Mouse (Mus musculus): ENCODE data around the gene Carm1.
A peak's percentile ranks its signal among the peaks of the same experiment; 100 is the strongest.
"Not testable (repeated sequence)": the region's sequence is repeated elsewhere in the genome, so short reads cannot be mapped to it uniquely, and the experiment has no call there.

The Carm1 gene

DNA sequence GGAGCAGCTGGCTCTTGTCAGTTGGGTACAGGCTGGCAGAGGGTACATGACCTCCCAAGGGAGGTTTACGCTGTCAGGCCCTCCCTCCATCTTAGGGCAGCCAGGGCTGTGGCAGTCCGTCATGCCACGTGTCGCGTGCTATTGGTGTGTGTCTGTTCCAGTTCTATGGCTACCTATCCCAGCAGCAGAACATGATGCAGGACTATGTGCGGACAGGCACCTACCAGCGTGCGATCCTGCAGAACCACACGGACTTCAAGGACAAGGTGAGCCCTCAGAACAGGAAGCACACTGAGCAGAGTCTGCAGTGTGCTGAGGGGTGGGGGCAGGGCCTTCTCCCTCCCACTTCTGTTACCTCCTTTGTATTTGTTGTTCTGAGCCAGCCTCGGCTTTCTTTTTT lies 28.6 kb downstream of the Carm1 start:
- no peak for DNase-seq (ENCODE audit: low spot score in 2 of 2)

DNA sequence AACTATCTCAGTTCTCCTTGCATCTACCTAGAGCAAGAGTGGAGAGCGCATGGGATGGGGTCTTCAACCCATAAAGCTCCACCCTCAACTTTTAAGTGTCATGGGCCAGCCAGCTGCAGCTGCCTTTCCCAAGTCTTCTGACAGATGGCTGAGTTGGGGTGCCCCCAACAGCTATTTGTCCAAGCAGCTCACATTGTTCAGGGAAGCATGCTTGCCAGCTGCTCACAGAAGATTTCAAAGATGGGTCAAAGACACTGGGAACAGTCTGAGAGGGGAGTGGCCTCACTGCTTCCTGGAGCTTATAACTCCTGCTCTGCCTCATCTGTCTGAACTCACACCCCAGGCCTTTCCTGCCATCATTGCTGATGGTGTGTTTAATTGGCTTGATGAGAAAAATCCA lies 29.6 kb downstream of the Carm1 start:
- DNase-seq (ENCODE audit: low spot score in 2 of 2), result no peak

DNA sequence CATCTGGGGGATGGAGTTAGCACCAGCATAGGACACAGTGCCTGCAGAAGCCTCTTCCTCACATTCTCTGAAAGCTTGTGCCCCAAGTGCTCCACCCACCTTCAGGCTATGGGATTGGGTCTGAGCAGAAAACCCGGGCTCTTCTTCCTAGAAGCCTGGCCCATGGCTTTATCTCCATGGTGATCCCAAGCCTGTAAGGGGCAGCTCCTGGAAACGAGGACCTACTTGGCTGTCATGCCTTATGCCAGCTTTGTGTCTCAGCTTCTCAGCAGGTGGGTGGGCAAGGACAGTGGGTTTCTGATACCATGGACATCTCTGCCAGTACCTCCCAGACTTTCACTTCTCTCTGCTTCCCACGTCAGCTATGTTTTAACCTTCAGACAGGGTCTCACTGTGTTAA lies 31.5 kb downstream of the Carm1 start:
- peak in 1 of 2 experiments; percentile 36 for DNase-seq (ENCODE audit: low spot score in 2 of 2)

DNA sequence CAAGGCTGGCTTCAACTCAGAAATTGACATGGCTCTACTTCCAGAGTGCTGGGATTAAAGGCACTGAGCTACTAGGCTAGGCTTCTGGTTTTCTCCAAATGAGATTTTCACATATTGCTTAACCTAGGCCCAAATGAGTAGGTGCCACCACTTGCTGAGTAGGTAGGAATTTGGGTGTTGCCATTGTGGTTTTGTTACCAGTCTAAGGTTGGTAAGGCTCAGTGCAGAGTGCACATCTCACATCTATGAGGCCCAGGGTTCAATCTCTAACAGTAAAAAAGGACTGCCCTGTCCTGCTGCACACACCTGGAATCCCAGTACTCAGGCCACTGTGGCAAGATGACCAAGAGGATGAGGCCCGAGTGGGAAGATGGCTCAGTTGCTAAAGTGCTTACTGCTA lies 38.7 kb downstream of the Carm1 start:
- no peak for DNase-seq (ENCODE audit: low spot score in 2 of 2)

DNA sequence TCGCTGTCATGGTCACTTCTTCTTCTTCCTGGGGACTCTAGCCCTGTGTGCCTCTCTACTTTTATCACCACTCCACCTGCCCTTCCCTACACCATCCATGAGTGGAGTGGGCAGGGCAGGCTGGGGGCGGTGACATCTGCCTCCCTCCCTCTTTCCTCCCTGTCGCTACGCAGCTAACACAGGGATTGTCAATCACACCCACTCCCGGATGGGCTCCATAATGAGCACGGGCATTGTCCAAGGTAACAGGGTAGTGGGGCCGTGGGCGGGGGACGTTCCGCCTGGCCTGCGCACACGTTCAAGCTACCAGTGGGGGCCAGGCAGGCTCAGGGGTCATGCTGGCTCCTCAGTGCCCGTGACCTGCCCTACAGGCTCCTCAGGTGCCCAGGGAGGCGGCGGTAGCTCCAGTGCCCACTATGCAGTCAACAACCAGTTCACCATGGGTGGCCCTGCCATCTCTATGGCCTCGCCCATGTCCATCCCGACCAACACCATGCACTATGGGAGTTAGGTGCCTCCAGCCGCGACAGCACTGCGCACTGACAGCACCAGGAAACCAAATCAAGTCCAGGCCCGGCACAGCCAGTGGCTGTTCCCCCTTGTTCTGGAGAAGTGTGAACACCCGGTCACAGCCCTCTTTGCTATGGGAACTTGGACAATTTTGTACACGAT lies 41.1 kb downstream of the Carm1 start:
- DNase-seq (ENCODE audit: low spot score in 2 of 2), result no peak

DNA sequence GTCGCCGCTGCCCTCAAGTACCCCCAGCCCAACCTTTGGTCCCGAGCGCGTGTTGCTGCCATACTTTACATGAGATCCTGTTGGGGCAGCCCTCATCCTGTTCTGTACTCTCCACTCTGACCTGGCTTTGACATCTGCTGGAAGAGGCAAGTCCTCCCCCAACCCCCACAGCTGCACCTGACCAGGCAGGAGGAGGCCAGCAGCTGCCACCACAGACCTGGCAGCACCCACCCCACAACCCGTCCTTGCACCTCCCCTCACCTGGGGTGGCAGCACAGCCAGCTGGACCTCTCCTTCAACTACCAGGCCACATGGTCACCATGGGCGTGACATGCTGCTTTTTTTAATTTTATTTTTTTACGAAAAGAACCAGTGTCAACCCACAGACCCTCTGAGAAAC lies 41.7 kb downstream of the Carm1 start:
- no peak for DNase-seq (ENCODE audit: low spot score in 2 of 2)

DNA sequence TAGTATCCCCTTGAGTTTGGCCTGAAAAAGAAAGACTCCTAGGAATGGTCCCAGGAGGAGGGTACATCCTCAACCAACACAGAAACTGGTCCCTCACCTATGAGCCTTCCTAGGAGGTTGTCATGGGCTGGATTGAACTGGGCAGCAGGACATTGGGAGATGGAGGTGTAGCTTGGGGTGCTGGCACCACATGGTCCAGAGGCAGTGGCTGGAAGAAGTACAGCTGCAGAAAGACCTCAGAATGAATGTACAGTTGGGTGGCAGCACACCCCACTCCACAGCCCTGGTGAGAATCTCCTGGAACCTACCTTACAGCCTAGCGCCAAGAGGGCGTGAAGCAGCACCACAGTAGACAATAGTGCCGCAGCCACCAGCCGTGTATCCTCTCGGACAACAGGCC lies 42.8 kb downstream of the Carm1 start:
- DNase-seq (ENCODE audit: low spot score in 2 of 2), result no peak

DNA sequence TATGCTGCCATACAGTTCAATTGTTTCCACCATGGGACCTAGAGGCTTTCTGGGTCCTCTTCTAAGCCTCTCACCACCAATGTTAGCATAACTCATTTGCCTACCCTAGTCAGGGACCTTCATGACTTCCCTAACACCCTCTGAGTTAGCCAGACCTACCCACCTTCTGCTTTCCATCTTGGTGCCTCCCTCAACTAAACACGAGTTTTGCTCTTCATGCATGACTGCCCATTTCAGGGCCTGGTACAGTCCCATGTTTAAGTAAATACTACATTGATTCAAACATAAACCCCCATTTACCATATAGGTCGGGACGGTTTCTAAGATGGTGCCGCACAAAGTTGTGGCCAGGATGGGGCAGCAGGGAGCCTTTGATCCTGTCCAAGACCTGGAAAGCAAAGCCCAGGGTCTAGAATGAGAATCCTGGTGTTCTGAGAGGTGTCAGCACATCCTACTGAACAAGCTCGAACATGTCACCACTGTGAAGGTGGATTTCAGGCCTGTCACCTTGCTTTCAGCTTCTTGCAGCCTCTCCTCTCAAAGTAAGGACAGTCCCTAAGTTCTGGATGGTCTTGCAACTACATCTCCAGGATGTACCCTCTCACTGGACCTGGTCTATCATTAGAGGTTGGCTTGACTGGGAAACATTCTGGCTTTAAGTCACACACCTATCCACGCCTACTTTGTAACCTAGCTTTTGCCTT lies 44.6 kb downstream of the Carm1 start:
- DNase-seq (ENCODE audit: low spot score in 2 of 2), result no peak

DNA sequence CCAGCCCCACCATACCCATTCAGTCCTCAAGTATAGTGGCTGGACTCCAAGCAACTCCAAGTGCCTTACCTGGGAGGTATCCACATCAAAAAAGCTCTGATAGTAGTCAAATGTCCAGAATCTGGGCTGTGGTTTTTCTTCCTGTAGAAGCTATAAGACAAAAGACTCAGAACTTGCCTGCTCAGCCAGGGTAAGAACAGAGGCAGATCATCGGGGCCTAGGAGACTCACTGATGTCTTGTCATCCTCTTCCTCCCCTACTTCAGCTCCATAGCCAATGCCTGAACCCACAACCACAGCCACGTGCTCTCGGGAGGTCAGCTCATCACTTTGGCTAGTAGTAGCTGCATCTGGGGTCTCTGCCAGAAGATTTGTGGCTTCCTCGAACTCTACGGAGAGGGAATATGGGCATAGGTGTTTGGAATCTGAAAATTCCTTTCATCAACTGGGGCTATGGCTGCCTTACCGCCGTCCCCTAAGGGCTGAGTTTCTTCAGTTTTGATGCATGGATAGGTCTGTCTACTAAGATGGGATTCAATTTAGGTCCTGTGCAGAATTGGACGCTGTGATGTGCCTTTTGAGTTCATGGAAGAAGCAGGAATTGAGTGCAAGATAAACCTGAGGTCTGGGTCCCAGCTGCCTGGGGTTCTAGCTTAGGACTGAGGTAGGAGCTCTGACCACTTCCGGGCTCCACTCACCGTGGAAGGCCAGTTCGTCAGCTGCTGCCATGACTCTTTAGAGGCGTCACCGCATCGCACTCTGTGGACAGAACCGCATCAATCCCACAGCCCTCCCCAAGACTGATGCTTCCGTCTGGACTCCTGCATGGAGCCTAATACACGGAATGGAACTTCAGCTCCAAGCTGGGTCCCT lies 45.4 kb downstream of the Carm1 start:
- no peak for DNase-seq (ENCODE audit: low spot score in 2 of 2)

DNA sequence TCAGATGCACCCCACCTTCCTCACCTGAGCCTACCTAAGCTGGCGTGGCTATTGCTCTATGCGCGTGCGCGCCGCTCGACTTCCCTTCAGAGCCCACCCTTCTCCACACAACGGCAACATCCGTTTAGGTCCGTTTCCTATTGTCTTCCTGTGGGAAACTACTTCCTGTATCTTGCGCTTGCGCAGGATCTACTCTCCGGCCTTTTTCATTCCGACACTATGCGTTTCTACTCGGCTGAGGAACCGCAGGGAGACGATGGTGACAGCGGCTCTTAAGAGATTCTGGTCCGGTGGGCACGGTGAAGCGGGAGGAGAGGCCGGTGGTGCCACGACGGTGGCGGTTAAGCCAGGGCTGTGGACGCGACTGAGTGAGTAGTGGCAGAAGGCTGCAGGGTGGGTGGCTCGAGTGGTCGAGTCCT lies 46.0 kb downstream of the Carm1 start, which contains the start of the genes Timm29 and Yipf2:
Gene Timm29, plus strand, starts transcription at position 20 of the 419 bp plus-strand sequence.
Gene Yipf2, minus strand, starts transcription at position 126 of the 419 bp plus-strand sequence.
- peak; percentile 73 to 86 for DNase-seq (ENCODE audit: low spot score in 2 of 2)

DNA sequence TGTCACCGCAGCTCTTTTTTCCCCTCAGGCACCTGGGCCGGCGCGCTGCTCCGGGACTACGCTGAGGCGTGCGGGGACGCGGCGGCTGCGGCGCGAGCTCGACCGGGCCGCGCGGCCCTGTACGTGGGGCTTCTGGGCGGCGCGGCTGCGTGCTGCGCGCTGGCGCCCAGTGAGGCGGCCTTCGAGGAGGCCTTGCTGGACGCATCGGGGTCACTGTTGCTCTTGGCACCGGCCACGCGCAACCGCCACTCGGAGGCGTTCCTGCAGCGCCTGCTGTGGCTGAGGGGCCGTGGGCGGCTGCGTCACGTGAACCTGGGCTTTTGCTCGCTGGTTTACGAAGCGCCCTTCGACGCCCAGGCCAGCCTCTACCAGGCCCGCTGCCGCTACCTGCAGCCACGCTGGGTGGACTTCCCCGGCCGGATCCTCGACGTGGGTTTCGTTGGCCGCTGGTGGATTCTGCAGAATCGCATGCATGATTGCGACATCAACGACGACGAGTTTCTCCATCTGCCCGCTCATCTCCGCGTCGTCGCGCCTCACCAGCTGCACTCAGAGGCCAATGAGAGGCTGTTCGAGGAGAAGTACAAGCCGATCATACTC lies 46.5 kb downstream of the Carm1 start:
- peak in 1 of 2 experiments; percentile 36 for DNase-seq (ENCODE audit: low spot score in 2 of 2)

DNA sequence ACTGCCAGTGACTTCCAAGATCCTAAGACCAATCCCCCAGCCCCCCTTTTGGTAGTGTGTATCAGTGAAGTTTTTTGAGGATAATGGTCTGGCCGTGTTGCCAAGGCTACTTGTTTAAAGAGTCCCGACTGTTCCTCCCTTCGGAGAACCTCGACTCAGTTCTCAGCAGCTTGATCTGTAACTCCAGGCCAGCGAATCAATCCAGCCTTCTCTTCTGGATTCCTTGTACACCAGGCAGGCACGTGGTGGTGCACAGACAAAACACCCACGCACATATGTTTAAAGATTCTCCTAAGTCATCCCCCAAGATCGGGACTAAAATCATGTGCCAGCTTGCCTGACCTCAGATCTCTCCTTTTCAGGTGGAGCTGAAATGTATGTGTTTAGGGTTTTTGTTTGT lies 47.7 kb downstream of the Carm1 start:
- not testable (repeated sequence) for DNase-seq (ENCODE audit: low spot score in 2 of 2)

DNA sequence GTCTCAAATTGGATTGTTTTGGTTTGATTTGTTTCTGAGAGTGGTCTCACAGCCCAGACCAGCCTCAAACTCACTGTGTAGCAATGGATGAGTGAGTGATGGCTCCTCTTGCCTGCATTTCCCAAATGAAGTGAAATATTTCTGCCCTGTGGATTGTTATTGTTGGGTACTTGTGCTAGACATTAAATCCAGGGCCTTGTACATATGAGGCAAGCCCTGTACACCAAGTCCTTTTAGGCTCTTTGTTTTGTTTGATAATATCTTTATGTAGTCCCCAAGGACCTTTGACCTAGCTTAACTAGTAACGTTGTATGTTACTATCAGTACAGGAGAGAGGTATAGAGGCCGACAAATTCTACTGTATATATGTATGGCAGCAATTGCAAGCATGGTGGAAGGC lies 48.1 kb downstream of the Carm1 start:
- no peak for DNase-seq (ENCODE audit: low spot score in 2 of 2)

DNA sequence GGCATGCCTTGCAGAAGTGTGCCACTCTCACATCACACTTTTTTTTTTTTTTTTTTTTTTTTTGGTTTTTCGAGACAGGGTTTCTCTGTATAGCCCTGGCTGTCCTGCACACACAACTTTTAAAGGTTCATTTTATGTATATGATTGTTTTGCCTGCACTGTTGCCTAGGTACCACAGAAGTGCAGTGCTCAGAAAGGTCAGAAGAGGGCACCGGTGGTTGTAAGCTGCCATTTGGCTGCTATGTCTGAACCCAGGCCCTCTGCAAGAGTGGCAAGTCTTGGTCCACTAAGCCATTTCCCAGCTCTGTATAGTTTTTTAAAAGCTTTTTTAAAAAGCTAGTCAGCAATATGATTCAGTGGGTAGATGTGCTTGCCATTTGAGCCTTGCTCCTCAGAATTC lies 51.5 kb downstream of the Carm1 start:
- no peak for DNase-seq (ENCODE audit: low spot score in 2 of 2)

DNA sequence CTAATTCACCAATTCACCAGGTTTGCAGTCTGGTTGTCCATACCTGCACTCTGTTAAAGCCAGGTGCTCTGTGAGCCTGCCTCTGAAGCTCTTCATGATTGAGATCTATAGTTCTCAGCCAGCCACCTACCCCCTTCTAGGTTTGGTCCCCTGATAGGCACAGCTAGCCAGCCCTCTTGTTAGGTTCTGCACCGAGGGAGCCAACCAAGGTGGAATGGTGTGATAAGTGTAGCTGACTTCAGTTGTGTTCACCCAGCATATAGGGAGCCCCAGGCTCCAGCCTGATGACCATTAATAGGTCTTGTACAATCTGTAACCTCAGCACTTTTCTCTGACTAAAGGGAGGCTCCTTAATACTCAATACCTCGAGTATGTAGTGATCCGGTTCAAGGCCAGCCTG lies 53.5 kb downstream of the Carm1 start:
- DNase-seq (ENCODE audit: low spot score in 2 of 2), result no peak

DNA sequence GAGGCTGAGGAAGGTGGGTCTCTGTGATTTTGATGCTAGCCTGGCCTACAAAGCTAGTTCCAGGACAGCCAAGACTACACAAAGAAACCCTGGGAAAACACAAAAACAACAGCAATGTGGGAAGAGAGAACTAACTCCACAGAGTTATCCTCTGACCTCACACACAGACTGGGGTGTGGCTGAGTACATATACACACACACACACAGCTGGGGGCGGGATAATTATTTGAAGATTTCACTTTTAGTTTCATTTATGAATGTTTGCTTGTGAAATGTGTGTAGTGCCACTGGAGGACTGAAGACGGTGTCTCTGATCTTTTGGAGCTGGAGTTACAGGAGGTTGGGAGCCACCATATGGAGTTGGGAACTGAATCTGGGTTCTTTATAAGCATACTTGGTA lies 54.4 kb downstream of the Carm1 start:
- no peak for DNase-seq (ENCODE audit: low spot score in 2 of 2)

DNA sequence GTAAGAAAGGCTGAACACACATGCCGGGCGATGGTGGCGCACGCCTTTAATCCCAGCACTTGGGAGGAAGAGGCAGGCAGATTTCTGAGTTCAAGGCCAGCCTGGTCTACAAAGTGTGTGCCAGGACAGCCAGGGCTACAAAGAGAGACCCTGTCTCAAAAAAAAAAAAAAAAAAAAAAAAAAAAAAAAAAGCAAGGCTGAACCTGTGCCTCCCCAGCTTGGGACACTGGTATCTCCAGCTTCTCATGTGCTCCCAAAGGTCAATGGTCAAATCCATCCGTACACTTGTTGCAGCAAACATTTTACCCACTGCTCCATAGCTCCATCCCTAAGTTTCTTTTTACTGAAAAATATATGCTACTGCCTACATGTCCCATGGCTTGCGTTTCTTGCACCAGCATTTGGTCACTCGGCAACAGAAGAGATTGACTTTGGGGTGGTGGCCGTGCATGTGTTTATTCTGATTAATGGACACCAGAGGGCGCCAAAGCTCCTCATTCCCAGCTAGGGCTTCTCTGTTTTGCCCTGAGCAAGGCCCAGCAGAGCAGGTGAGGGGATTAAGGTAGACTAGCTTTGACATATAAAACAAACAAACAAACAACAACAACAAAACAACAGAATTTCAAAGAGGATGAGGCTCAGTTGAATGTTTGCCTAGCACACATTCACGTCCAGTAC lies 55.2 kb downstream of the Carm1 start:
- DNase-seq (ENCODE audit: low spot score in 2 of 2), result peak in 1 of 2 experiments; percentile 66

DNA sequence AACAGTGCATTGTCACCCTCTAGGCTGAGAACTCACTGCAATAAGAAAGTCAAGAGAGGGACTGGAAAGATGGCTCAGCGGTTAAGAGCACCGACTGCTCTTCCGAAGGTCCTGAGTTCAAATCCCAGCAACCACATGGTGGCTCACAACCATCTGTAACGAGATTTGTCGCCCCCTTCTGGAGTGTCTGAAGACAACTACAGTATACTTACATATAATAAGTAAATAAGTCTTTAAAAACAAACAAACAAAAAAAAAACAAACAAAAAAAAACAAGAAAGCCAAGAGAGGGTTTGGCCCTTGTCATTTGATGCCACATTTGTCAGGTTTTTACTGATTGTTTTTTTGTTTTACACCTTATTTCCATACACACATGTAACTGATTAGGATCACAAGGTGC lies 57.4 kb downstream of the Carm1 start:
- DNase-seq (ENCODE audit: low spot score in 2 of 2), result no peak

DNA sequence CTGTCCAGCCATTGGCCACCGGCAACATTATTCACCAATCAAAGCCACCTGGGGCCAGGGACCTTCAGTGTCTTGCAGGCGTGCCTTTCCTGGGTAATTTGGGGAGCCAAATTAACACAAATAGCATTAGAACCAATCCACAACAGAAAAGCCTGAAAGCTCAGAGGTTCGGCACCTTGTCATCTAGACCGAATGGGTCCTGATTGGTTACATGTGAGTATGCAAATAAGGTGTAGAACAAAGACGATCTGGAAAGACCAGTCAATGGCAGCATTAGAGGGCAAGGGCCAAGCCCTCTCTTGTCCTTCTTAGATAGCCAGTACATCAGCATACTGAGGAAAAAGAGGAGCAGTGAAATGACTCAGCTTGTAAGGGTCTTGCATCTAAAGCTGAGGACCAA lies 59.2 kb downstream of the Carm1 start:
- no peak for DNase-seq (ENCODE audit: low spot score in 2 of 2)

DNA sequence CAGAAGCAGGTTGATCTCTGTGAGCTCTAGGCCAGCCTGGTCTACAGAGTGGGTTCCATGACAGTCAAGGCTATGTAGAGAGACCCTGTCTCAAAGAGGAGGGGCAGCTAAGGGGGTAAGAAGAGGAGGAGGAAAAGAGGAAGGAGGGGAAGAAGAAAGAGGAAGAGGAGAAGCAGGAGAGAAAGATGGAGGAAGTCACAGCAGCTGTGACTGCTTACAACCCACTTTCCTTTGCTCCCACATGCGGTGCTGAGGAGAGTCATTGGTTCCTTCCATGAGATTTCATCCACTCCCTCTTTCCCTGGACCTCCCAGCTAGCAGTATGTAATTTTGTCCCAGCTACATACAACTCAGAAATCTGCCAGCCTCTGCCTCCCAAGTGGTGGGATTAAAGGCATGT lies 60.0 kb downstream of the Carm1 start:
- no peak for DNase-seq (ENCODE audit: low spot score in 2 of 2)

DNA sequence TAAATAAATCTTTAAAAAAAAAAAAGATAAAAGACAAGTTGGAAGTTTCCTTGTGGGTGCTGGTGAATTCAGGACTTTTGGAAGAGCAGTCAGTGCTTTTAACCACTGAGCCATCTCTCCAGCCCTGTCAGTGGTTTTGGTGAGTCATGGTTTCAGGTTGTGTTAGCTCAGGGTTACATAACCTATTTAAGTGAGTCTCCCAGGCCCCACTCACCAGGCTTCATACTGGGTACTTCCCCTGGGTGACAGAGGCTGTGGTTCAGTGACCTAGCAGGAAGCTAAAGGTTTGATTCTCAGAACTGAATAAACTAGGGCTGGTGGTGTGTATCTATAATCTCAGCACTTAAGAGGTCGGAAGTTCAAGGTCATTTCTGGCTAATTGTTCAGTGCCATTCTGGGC lies 63.2 kb downstream of the Carm1 start:
- DNase-seq (ENCODE audit: low spot score in 2 of 2), result no peak
